Mouse (Mus musculus) naive thymus-derived CD4-positive, alpha-beta T cell, adult 2 months (primary cell): ENCODE data around the gene Lrfn3.
A peak's percentile ranks its signal among the peaks of the same experiment; 100 is the strongest.

Experiments
- DNase-seq: peaks from one replicate; pipeline ENCODE4 v3.0.0-alpha.2; 2011; ENCODE audit warnings: low read depth

Lrfn3 gene

GRCm38 (mm10) chr7:30362652-30363343, at the start of gene Lrfn3:
Gene Lrfn3 (minus strand): TSS chr7:30362772.
- no peak for DNase-seq

- DNase-seq = no peak
These were observed 48.5 kb upstream of the Lrfn3 start for GRCm38 (mm10) chr7:30411023-30411422.

- DNase-seq = no peak
These were observed 47.2 kb upstream of the Lrfn3 start for GRCm38 (mm10) chr7:30409789-30410188.

GRCm38 (mm10) chr7:30408639-30409038, 46.1 kb upstream of the Lrfn3 start:
- no peak for DNase-seq

- peak; percentile 51 for DNase-seq
These were observed 39.8 kb upstream of the Lrfn3 start for GRCm38 (mm10) chr7:30402343-30402742.

GRCm38 (mm10) chr7:30399671-30400070, 37.1 kb upstream of the Lrfn3 start:
- no peak for DNase-seq

GRCm38 (mm10) chr7:30394871-30395270, 32.3 kb upstream of the Lrfn3 start:
- DNase-seq = peak; percentile 76

GRCm38 (mm10) chr7:30394379-30394778, 31.8 kb upstream of the Lrfn3 start:
- peak; percentile 94 for DNase-seq

GRCm38 (mm10) chr7:30393631-30394030, 31.1 kb upstream of the Lrfn3 start:
- peak; percentile 68 for DNase-seq

GRCm38 (mm10) chr7:30392746-30393520, 30.4 kb upstream of the Lrfn3 start:
- peak; percentile 58 for DNase-seq

- DNase-seq = no peak
These were observed 21.5 kb upstream of the Lrfn3 start for GRCm38 (mm10) chr7:30384106-30384505.

- DNase-seq = no peak
These were observed 17.5 kb upstream of the Lrfn3 start for GRCm38 (mm10) chr7:30380061-30380460.

- peak; percentile 95 for DNase-seq
These were observed 11.0 kb upstream of the Lrfn3 start for GRCm38 (mm10) chr7:30373501-30373962.

- DNase-seq = no peak
These were observed 4.9 kb upstream of the Lrfn3 start for GRCm38 (mm10) chr7:30367466-30367865.

GRCm38 (mm10) chr7:30363344-30363738, 769 bp upstream of the Lrfn3 start:
- DNase-seq = no peak

GRCm38 (mm10) chr7:30360028-30360427, 2.5 kb downstream of the Lrfn3 start:
- DNase-seq = no peak

- no peak for DNase-seq
These were observed 3.2 kb downstream of the Lrfn3 start for GRCm38 (mm10) chr7:30359276-30359865.

- DNase-seq = no peak
These were observed 4.0 kb downstream of the Lrfn3 start for GRCm38 (mm10) chr7:30358378-30359186.

- DNase-seq = no peak
These were observed 8.5 kb downstream of the Lrfn3 start for GRCm38 (mm10) chr7:30354059-30354458.

- DNase-seq = peak; percentile 86
These were observed 9.2 kb downstream of the Lrfn3 start for GRCm38 (mm10) chr7:30353279-30353822.

GRCm38 (mm10) chr7:30347828-30348227, 14.7 kb downstream of the Lrfn3 start:
- peak; percentile 81 for DNase-seq
